Mouse (Mus musculus) brain, embryonic 14.5 days (tissue): ENCODE results near the gene Plekha6. TPM values are rescaled to one million over a fixed set of nuclear protein-coding genes. Genes with fewer than 3 reads are reported as not detected.

ENCODE experiments used
- DNase-seq: peaks from one replicate; pipeline ENCODE4 v3.0.0-alpha.2; 2011; ENCODE audit warnings: low read depth
- CTCF ChIP-seq: fragments of 200-500 bp; IDR thresholded peaks from 2 replicates; pipeline ENCODE4 v1.5.1; 2012; ENCODE audit warnings: inconsistent platforms, mild to moderate bottlenecking, moderate library complexity, borderline replicate concordance; ENCODE audit not compliant: insufficient read depth, insufficient read length; ENCODE audit errors: extremely low read depth
- POLR2A ChIP-seq: fragments of 200-500 bp; IDR thresholded peaks from 2 replicates; pipeline ENCODE4 v1.6.1; 2012; ENCODE audit warnings: mild to moderate bottlenecking, inconsistent platforms, borderline replicate concordance; ENCODE audit not compliant: poor library complexity, insufficient read depth, insufficient read length, severe bottlenecking; ENCODE audit errors: extremely low read depth
- polyA plus RNA-seq: library from polyadenylated mRNA; depleted of rRNA; stranded (reverse); fragments of >200 nt; gene quantifications from 2 replicates; pipeline ENCODE4 v1.2.3, GENCODE M21; 2012; rRNA removed

Plekha6 gene
- polyA plus RNA-seq, 1 experiment, result 78.3 TPM

DNA sequence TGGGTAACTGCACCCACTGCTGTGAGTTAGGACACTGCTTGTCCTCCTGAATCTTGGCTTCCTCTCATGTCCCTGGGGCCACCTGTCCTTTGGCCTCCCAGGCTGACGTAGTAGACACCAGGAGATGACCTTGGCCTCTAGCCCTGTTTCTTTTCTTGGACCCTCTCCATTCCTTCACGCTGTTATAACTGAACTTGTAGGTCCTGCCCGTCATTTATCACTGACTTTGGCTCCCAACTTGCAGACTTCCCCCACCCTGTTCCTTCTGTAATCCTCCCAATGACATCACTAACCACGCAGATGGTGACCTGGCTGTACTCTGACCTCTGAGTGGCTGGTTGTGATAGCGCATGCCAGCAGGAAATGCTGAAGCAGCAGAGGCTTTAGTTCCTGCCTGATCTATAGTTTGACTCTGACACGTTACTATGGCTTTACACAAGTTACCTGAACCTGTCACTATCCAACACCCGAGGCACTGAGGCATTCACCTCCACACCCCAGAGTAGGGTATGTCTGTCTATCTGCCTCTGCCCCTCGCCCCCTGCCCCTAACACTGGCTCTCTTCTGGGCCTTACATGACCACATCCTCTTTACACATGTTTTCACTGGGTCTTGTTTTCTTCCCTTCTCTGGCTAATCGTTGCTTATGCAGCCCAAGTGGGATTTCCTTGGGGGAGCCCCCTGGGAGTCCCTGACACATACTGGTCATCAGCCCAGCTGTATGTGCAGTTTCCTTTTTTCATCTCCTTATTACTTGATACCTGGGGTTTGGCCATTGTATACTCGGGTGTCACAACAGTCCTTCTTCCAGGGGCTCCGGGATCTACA lies 183.9 kb downstream of the Plekha6 start:
- no peak for DNase-seq
- TF ChIP-seq CTCF, result no peak
- TF ChIP-seq POLR2A, result no peak

DNA sequence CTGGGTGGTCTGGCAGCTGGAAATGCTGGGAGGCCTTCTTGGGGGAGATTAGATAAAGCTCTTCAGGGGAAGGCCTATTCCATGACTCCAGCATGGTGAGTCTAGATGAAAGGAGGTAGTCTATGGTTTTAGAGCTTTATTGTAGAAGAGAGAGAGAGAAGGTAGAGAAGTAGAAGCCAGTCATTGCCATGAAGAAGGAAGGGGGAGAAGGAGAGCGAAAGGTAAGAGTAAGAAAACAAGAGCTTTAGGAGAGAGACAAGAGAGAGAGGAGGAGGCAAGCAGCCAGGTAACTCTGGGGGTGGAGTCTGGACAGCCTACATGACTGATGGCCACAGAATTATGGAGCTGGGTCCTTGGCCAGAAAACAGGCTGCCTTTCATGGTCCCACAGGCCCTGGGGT lies 186.2 kb downstream of the Plekha6 start, which contains the start of gene Ren1:
TSS of gene Ren1 (plus strand) at position 301 of the 400 bp plus-strand sequence.
- DNase-seq, result no peak
- TF ChIP-seq POLR2A (no peak), CTCF (no peak)

DNA sequence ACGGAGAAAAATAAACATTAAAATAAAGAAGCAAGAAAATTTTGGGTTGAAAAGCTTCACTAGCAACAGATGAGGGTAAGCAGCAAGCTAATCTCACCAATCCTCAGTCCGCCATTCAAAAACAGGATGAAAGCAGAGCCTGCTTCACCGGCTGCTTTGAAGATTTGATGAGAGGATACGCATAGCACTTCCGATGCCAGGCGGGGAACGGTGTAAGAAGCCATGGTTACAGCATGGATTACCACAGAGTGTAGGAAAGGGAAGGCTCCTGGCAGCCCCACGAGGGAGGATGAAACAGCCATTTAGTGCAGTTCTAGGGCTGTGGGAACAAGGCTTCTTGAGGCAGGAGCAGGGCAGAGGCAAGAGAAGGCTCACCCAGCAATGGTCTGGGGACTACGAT lies 187.8 kb downstream of the Plekha6 start:
- DNase-seq, result peak; percentile 67
- no peak for TF ChIP-seq POLR2A
- no peak for TF ChIP-seq CTCF

Other genes with a start within 250 kb of the Plekha6 start
- 113 and 132 TPM in 2 replicates for gene Mdm4, start 133.6 kb upstream of the Plekha6 start, polyA plus RNA-seq
- gene Pik3c2b, start 118.5 kb upstream of the Plekha6 start, polyA plus RNA-seq, result 27.2 and 31.2 TPM in 2 replicates
- 25.9 and 31.3 TPM in 2 replicates for gene Ppp1r15b, start 33.1 kb upstream of the Plekha6 start, polyA plus RNA-seq
- gene Golt1a, start 145.6 kb downstream of the Plekha6 start, polyA plus RNA-seq, result 0.04 TPM in 1 of 2 replicates, not detected in the other
- not detected in 2 replicates for gene Kiss1, start 157.7 kb downstream of the Plekha6 start, polyA plus RNA-seq
- 1.7 and 4.5 TPM in 2 replicates for gene Ren1, start 186.3 kb downstream of the Plekha6 start, polyA plus RNA-seq
- gene Etnk2, start 199.4 kb downstream of the Plekha6 start, polyA plus RNA-seq, result 9.6 and 12.1 TPM in 2 replicates